Comparison of ENCODE assay signal across 10 mouse cellular contexts in genomic region chr16:21769667-21770066, GRCm38 (mm10). TPM values are rescaled to one million over a fixed set of nuclear protein-coding genes. Genes with fewer than 3 reads are reported as not detected.
DNase-seq lines count a peak whose midpoint lies in the region; ATAC-seq lines count a peak whose summit lies in the region.
"Had no signal": no experiment of that assay in that cellular context is flagged by ENCODE, and none has a peak within 500 bp of the region (broad histone marks: within the 10 kb centered on the region; RNA-seq: fewer than 3 reads in every experiment).

No protein-coding gene starts in this region.

- H3K4me2 ChIP-seq in kidney, embryonic 16.5 days (replicated peaks; ENCODE audit: low read depth, low read length), result no peak overlapping the region
- H3K4me2 ChIP-seq: forebrain, embryonic 12.5 days had no signal

- ATAC-seq in kidney, embryonic 16.5 days (ENCODE audit: low FRiP score, low TSS enrichment), result no peak

- no peaks in the 10 kb centered on the region for H3K36me3 ChIP-seq in kidney, embryonic 16.5 days (ENCODE audit: insufficient read depth, low read length)
- H3K36me3 ChIP-seq: forebrain, embryonic 12.5 days had no signal

- WGBS in kidney, embryonic 16.5 days, result 66% methylated on average over 5 of the region's 5 CpGs

- H3K9me3 ChIP-seq in kidney, embryonic 16.5 days (ENCODE audit: low read length), result no peaks in the 10 kb centered on the region
- H3K9me3 ChIP-seq: forebrain, embryonic 12.5 days; megakaryocyte, embryonic 14.5 days had no signal

- peak; percentile 42 for DNase-seq in adrenal gland, postnatal 14 days
- DNase-seq in adrenal gland, postnatal 25 days, result no peak
- DNase-seq in kidney, adult 9 months, result peak; percentile 61
- DNase-seq in NIH3T3 (ENCODE audit: low read depth), result peak; percentile 57
- peak; percentile 45 for DNase-seq in lung, postnatal 36 days
- no peak for DNase-seq in MN1 (ENCODE audit: low spot score)
- DNase-seq in layer of hippocampus, postnatal 36 days, result no peak

- H3K4me3 ChIP-seq in kidney, embryonic 16.5 days (ENCODE audit: low read length), result no peak overlapping the region
- H3K4me3 ChIP-seq: forebrain, embryonic 12.5 days; megakaryocyte, embryonic 14.5 days had no signal

- H3K9ac ChIP-seq in kidney, embryonic 16.5 days (replicated peaks; ENCODE audit: low read length), result no peak overlapping the region
- H3K9ac ChIP-seq: forebrain, embryonic 12.5 days had no signal

- no peaks in the 10 kb centered on the region for H3K4me1 ChIP-seq in kidney, embryonic 16.5 days (ENCODE audit: insufficient read depth, low read length)
- H3K4me1 ChIP-seq: forebrain, embryonic 12.5 days had no signal

- no peaks in the 10 kb centered on the region for H3K27me3 ChIP-seq in kidney, embryonic 16.5 days (ENCODE audit: insufficient read depth, low read length)
- H3K27me3 ChIP-seq: forebrain, embryonic 12.5 days had no signal

- no peak overlapping the region for H3K27ac ChIP-seq in kidney, embryonic 16.5 days (ENCODE audit: low read length)
- H3K27ac ChIP-seq: forebrain, embryonic 12.5 days had no signal

RNA-seq across cellular contexts. Expression of gene Ehhadh, which starts 17.9 kb away (rescaled TPM):
- 81.5 and 84.5 TPM in 2 replicates for total RNA-seq in adrenal gland, postnatal 14 days (2021)
- 29.8 and 38.0 TPM in 2 replicates for total RNA-seq in adrenal gland, postnatal 25 days (2021)
- polyA plus RNA-seq in kidney, embryonic 16.5 days (2015; fragmentation: Nextera tagmentation; extraction: Ambion mirVana), result 5.6 and 6.7 TPM in 2 replicates
- total RNA-seq in layer of hippocampus, postnatal 36 days (2021), result 1 to 10 TPM; 1.2 to 1.3 TPM

RNA-seq across cellular contexts. Expression of gene Map3k13, which starts 24.5 kb away (rescaled TPM):
- 0.94 and 2.0 TPM in 2 replicates for total RNA-seq in adrenal gland, postnatal 14 days (2021)
- 1.0 and 1.2 TPM in 2 replicates for total RNA-seq in adrenal gland, postnatal 25 days (2021)
- polyA plus RNA-seq in kidney, embryonic 16.5 days (2015; fragmentation: Nextera tagmentation; extraction: Ambion mirVana), result 1.0 and 1.2 TPM in 2 replicates
- total RNA-seq in layer of hippocampus, postnatal 36 days (2021), result 10 to 100 TPM; 15.3 to 17.3 TPM

Comparison
In these comparisons a context has a peak if more than half of its experiments do, and no peak if none do; other contexts are left out.
1. DNase-seq: peak in adrenal gland, postnatal 14 days (single experiment), kidney, adult 9 months (single experiment), NIH3T3 (single experiment) and lung, postnatal 36 days (single experiment); none in adrenal gland, postnatal 25 days (single experiment), MN1 (single experiment) and layer of hippocampus, postnatal 36 days (0 of 2).
2. RNA of gene Ehhadh, which starts 17.9 kb away (total RNA-seq): 81.5 to 84.5 TPM in adrenal gland, postnatal 14 days and 29.8 to 38.0 TPM in adrenal gland, postnatal 25 days; 1.2 to 1.3 TPM in layer of hippocampus, postnatal 36 days; every median in the first group is over 10 times any median in the second.